ENCODE assay signal across 8 mouse cellular contexts in the genomic region with DNA sequence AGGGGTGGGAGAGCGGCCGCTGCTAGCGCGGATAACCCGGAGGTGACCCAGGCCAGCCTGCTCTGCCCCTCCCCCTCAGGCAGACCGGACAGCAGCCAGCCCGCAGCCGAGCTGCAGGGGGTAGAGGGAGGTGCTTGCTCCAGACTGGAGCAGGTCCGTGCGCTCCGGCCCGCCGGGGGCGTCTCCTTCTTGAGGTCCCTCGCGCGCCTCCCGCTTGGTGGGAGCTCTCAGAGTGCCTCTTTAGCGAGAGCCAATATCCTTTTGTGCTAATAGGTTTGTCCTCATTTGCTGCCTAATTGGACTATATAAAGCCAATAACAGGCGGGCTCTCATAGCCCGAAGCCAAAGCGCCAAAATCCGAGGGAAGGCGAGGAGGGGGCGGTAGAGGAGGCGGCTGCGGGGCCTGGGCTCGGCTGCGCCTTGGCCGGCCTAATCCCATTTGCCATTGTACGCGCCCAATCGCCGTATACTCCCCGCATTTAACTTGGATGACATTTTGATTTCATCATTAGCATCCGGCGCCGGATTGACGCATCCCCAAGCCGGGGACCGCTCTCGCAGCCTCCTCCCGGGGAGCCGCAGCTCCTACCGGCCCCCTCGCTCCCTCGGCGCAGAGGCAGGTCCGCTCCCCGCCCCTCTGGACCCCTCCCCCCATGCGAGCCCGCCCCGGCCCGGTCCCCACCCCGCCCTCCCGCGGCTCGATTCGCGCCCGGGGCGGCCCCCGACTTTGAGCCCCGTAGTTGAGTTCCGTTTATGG. TPM values are rescaled to one million over a fixed set of nuclear protein-coding genes. Genes with fewer than 3 reads are reported as not detected.
DNase-seq lines count a peak whose midpoint lies in the region; ATAC-seq and TF ChIP-seq lines count a peak whose summit lies in the region.

A gene (plus strand): TSS at position 753 of the 757 bp plus-strand sequence.

- H3K9me3 ChIP-seq in forebrain, embryonic 14.5 days (replicated peaks; ENCODE audit: control insufficient read depth, low read length) = no peaks in the 10 kb centered on the region
- no peaks in the 10 kb centered on the region for H3K9me3 ChIP-seq in limb, embryonic 11.5 days (ENCODE audit: control insufficient read depth, low read length)
- H3K9me3 ChIP-seq in neural tube, embryonic 15.5 days (replicated peaks) = no peaks in the 10 kb centered on the region

- H3K27ac ChIP-seq in spleen, adult 2 months (ENCODE audit: insufficient read depth, low read length) = no peak within 1 kb of the TSS
- H3K27ac ChIP-seq in forebrain, embryonic 14.5 days (ENCODE audit: low read depth, low read length) = no peak within 1 kb of the TSS
- no peak within 1 kb of the TSS for H3K27ac ChIP-seq in limb, embryonic 11.5 days (replicated peaks; ENCODE audit: low read depth, low read length)
- 0 out of 2 replicates have a peak within 1 kb of the TSS, but pooled peaks have one; percentile 20 for H3K27ac ChIP-seq in neural tube, embryonic 15.5 days (replicated peaks)

- H3K4me3 ChIP-seq in spleen, adult 2 months (ENCODE audit: extremely low read depth, insufficient read depth, insufficient read length) = peak within 1 kb of the TSS; percentile 40; the same call in 1 of the 2 replicates
- H3K4me3 ChIP-seq in forebrain, embryonic 14.5 days (ENCODE audit: low read depth, low read length) = peak within 1 kb of the TSS; percentile 24
- H3K4me3 ChIP-seq in limb, embryonic 11.5 days (ENCODE audit: low read depth, low read length) = peak within 1 kb of the TSS; percentile 26
- peak within 1 kb of the TSS; percentile 29 for H3K4me3 ChIP-seq in neural tube, embryonic 15.5 days (replicated peaks)

- H3K4me1 ChIP-seq in spleen, adult 2 months (ENCODE audit: control insufficient read depth, insufficient read depth, insufficient read length) = peaks cover 18% of the 10 kb centered on the region; the same call in 1 of the 2 replicates
- peaks cover 6% of the 10 kb centered on the region; the same call in 1 of the 2 replicates for H3K4me1 ChIP-seq in forebrain, embryonic 14.5 days (ENCODE audit: control insufficient read depth, insufficient read depth, low read length)
- peaks cover 22% of the 10 kb centered on the region for H3K4me1 ChIP-seq in limb, embryonic 11.5 days (ENCODE audit: control insufficient read depth, insufficient read depth, low read length)
- H3K4me1 ChIP-seq in neural tube, embryonic 15.5 days = peaks cover 29% of the 10 kb centered on the region

- peak within 1 kb of the TSS; percentile 53 for H3K4me2 ChIP-seq in forebrain, embryonic 14.5 days (ENCODE audit: low read length)
- peak within 1 kb of the TSS; percentile 62 for H3K4me2 ChIP-seq in limb, embryonic 11.5 days (ENCODE audit: low read depth, severe bottlenecking)
- peak within 1 kb of the TSS; percentile 51 for H3K4me2 ChIP-seq in neural tube, embryonic 15.5 days

- 2% methylated on average over 64 of the region's 65 CpGs for WGBS in spleen, adult 2 months
- 0% methylated on average over 61 of the region's 65 CpGs for WGBS in forebrain, embryonic 14.5 days
- WGBS in limb, embryonic 11.5 days = under 1% methylated on average over 58 of the region's 65 CpGs
- under 1% methylated on average over 60 of the region's 65 CpGs for WGBS in neural tube, embryonic 15.5 days

- TF ChIP-seq POLR2A in spleen, adult 2 months (IDR thresholded peaks at IDR 0.05; ENCODE audit: low read depth, low read length) = no peak

- TF ChIP-seq CTCF in spleen, adult 2 months (IDR thresholded peaks at IDR 0.05; ENCODE audit: extremely low read depth, insufficient read depth, insufficient read length, insufficient replicate concordance) = no peak

- peaks cover 37% of the 10 kb centered on the region for H3K27me3 ChIP-seq in spleen, adult 2 months (ENCODE audit: control insufficient read depth, insufficient read depth, low read length)
- H3K27me3 ChIP-seq in forebrain, embryonic 14.5 days (replicated peaks; ENCODE audit: control insufficient read depth, insufficient read depth, low read length) = peaks cover 96% of the 10 kb centered on the region
- H3K27me3 ChIP-seq in limb, embryonic 11.5 days (ENCODE audit: control insufficient read depth, insufficient read depth, low read length) = peaks cover 74% of the 10 kb centered on the region
- peaks cover 96% of the 10 kb centered on the region for H3K27me3 ChIP-seq in neural tube, embryonic 15.5 days (replicated peaks)

- ATAC-seq in forebrain, embryonic 14.5 days = peak; percentile 74
- ATAC-seq in limb, embryonic 11.5 days (ENCODE audit: insufficient number of reproducible peaks, low FRiP score, low TSS enrichment, low read depth) = no peak
- ATAC-seq in neural tube, embryonic 15.5 days (ENCODE audit: low FRiP score) = no peak

- DNase-seq in spleen, adult 2 months (ENCODE audit: low read depth in 1 of 2, low spot score in 2 of 2) = no peak
- no peak for DNase-seq in spleen, postnatal 14 days (ENCODE audit: low spot score in 2 of 2)
- peak; percentile 76 for DNase-seq in forebrain, embryonic 14.5 days (ENCODE audit: low spot score)
- DNase-seq in limb, embryonic 11.5 days (ENCODE audit: low spot score) = peak; percentile 74
- DNase-seq in ovary, postnatal 14 days (ENCODE audit: low spot score) = no peak
- DNase-seq in urinary bladder, postnatal 10 days (ENCODE audit: low spot score) = no peak
- no peak for DNase-seq in cerebellum, adult 9-11 months

- no peaks in the 10 kb centered on the region for H3K36me3 ChIP-seq in spleen, adult 2 months (ENCODE audit: control insufficient read depth, insufficient read depth, low read length)
- H3K36me3 ChIP-seq in forebrain, embryonic 14.5 days (ENCODE audit: control insufficient read depth, insufficient read depth, low read length) = no peaks in the 10 kb centered on the region
- no peaks in the 10 kb centered on the region for H3K36me3 ChIP-seq in limb, embryonic 11.5 days (ENCODE audit: control insufficient read depth, insufficient read depth, low read length)
- H3K36me3 ChIP-seq in neural tube, embryonic 15.5 days = no peaks in the 10 kb centered on the region

- no peak within 1 kb of the TSS for H3K9ac ChIP-seq in forebrain, embryonic 14.5 days (ENCODE audit: low read length)
- H3K9ac ChIP-seq in limb, embryonic 11.5 days (ENCODE audit: low read length) = no peak within 1 kb of the TSS; the same call in 1 of the 2 replicates
- H3K9ac ChIP-seq in neural tube, embryonic 15.5 days (replicated peaks) = 0 out of 2 replicates have a peak within 1 kb of the TSS, but pooled peaks have one; percentile 2

RNA-seq across cellular contexts. Expression of the gene that starts here (rescaled TPM):
- polyA plus RNA-seq in spleen, adult 2 months (2012; rRNA removed) = not detected in 2 replicates
- polyA plus RNA-seq in forebrain, embryonic 14.5 days (2014; fragmentation: Nextera tagmentation; extraction: Ambion mirVana) = 0.49 and 0.51 TPM in 2 replicates
- polyA plus RNA-seq in limb, embryonic 11.5 days (2014; fragmentation: Nextera tagmentation; extraction: Ambion mirVana) = not detected in 2 replicates
- 0.54 and 0.89 TPM in 2 replicates for polyA plus RNA-seq in neural tube, embryonic 15.5 days (2015; fragmentation: Nextera tagmentation; extraction: Ambion mirVana)

Comparison
In these comparisons a context has a peak if more than half of its experiments do, and no peak if none do; other contexts are left out.
1. Peak in DNase-seq, ATAC-seq, H3K4me3 ChIP-seq and H3K4me2 ChIP-seq in forebrain, embryonic 14.5 days; RNA of the gene not detected or under 1 TPM.
2. Peak in DNase-seq, H3K4me3 ChIP-seq and H3K4me2 ChIP-seq in limb, embryonic 11.5 days; RNA of the gene not detected or under 1 TPM.